Mouse (Mus musculus) layer of hippocampus, postnatal 14 days (tissue): ENCODE measurements around the gene 4930438A08Rik. TPM values are rescaled to one million over a fixed set of nuclear protein-coding genes. Genes with fewer than 3 reads are reported as not detected.
"Not testable (repeated sequence)": the region's sequence is repeated elsewhere in the genome, so short reads cannot be mapped to it uniquely, and the experiment has no call there.

Experiments used
- DNase-seq, 2 experiments: peaks; one replicate each; pipeline ENCODE4 v3.0.0; 2021 to 2022; ENCODE audit warnings: low spot score in 2 of 2, mixed read lengths in 1 of 2
- long read RNA-seq, 2 experiments: library from polyadenylated mRNA; stranded (forward); transcript quantifications; one replicate each; pipeline ENCODE4 v2.0.0; 2021
- total RNA-seq, 2 experiments: library from RNA; stranded (reverse); gene quantifications; 2 replicates each; pipeline ENCODE4 v1.2.3; 2021

The 4930438A08Rik gene
- not detected for total RNA-seq
- long read RNA-seq, experiment 1 = 0 reads
- long read RNA-seq, experiment 2 = 0 reads

DNA sequence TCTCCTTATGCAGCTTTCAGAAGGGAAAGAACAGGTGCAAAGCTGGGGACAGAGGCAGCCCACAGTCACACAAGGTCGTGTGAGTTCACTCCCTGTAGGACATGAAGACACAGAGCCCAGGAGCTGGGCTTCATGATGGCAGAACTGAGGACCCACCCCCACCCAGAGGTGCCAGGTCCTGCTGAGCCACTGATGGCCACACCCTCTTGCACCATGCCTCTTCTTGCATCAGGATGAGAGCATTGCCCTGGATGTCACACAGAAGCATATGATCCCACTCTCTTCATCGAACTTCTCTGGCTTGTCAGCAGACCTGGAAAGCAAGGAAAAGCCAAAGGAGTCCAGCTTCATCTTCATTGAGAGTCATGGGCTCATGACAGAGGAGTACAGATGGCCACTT, at the start of gene 4930438A08Rik:
TSS of gene 4930438A08Rik (plus strand) at position 228 of the 400 bp plus-strand sequence.
- no peak for DNase-seq

GRCm38 (mm10) chr11:58224872-58225271, 49.7 kb upstream of the 4930438A08Rik start:
- not testable (repeated sequence) for DNase-seq

- peak; percentile 49 to 62 for DNase-seq
Measured at GRCm38 (mm10) chr11:58225655-58226054, 48.9 kb upstream of the 4930438A08Rik start.

DNA sequence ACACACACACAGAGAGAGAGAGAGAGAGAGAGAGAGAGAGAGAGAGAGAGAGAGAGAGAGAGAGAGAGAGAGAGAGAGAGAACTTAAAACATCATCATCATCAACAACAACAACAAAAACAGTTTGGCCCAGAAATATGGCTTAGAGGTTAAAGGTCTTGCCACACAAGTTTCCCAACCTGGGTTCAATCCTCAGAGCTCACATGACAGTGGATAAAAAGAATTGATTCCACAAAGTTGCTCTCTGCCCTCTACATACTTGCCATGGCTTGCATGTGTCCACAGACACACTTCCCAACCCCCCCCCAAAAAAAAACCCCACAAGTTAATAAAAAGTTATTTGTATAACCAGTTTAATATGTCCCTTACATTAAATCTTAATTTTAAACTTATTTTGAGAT, 48.2 kb upstream of the 4930438A08Rik start:
- DNase-seq = no peak

DNA sequence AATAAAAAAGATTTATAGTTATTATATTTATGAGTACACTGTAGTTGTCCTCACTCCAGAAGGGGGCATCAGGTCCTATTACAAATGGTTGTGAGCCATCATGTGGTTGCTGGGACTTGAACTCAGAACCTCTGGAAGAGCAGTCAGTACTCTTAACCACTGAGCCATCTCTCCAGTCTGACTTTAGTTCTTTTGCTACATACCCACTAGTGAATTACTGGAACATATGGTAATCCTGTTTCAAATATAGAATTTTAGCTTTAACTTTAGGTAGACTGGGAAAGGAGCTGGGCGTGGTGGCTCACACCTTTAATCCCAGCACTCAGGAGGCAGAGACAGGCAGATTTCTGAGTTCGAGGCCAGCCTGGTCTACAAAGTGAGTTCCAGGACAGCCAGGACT, 46.6 kb upstream of the 4930438A08Rik start:
- not testable (repeated sequence) for DNase-seq

DNA sequence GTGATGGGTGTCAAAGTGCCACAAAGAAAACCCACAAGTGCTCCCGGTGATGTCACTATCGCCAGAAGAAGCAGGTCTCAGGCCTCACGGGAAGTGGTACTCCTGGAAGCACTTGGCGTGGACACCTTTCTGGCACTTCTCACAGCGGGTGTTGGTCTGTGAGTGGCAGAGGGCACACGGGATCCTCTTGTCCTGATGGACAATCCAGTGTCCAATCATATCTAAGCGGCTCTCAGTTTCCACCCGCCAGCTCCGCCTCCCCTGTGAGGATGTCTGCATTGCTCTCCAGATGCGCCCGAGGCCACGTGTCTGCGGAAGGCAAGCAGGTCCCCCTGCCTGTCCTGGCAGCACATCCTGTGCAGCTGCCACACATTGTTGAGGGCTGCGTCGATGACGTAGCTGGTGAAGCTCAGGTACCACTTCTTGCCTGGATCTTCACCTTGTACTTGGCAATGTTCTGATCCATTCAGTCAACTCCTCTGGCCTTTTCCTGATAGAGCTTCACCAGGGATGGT, 44.1 kb upstream of the 4930438A08Rik start:
- no peak for DNase-seq

DNA sequence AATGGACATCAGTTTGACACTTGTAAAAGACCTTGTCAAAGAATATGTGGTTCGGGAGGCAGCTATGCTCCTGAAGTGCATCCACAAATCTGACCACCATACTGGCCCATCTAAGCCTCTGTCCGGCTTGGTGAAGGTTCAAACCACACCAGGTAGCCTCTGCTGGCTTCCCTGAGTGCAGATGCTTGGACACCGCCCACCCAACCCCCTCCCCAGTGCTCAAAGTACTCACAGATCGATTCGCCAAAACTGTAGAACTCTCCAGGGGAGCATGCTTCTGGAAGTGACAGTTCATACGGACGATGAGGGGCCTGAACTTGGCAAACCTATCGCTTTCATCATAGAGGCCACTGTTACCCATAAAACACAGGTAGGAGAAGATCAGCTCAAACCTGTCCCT, 43.4 kb upstream of the 4930438A08Rik start:
- no peak for DNase-seq

- not testable (repeated sequence) for DNase-seq
Measured at GRCm38 (mm10) chr11:58234551-58234950, 40.0 kb upstream of the 4930438A08Rik start.

GRCm38 (mm10) chr11:58235152-58235551, 39.4 kb upstream of the 4930438A08Rik start:
- no peak for DNase-seq

GRCm38 (mm10) chr11:58238840-58239791, 35.5 kb upstream of the 4930438A08Rik start:
- no peak for DNase-seq

- DNase-seq = no peak
Measured at GRCm38 (mm10) chr11:58247294-58247693, 27.3 kb upstream of the 4930438A08Rik start.

GRCm38 (mm10) chr11:58249203-58249981, 25.2 kb upstream of the 4930438A08Rik start:
- no peak for DNase-seq

- DNase-seq = no peak
Measured at GRCm38 (mm10) chr11:58250550-58250949, 24.0 kb upstream of the 4930438A08Rik start.

- no peak for DNase-seq
Measured at GRCm38 (mm10) chr11:58254411-58254810, 20.2 kb upstream of the 4930438A08Rik start.

GRCm38 (mm10) chr11:58257816-58258215, 16.8 kb upstream of the 4930438A08Rik start:
- no peak for DNase-seq

DNA sequence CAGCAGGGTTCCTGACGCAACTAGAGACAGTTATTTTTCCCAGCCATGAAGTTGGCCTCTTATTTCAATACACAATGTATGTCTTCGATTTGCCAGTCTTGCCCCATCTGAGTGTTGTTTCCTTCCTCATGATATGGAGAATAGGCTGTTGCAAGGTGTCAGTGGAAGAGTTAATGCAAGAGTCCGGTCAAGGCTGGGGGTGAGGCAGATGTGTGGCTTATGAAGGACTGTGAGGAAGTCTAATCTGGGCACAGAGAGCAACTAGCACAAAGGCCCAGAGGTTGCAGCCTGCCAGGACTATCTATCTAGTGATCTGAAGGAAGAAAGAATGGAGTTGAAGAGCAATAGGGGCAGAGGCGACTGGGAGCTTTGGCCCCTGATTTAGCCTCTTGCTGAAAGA, 14.4 kb upstream of the 4930438A08Rik start:
- no peak for DNase-seq

DNA sequence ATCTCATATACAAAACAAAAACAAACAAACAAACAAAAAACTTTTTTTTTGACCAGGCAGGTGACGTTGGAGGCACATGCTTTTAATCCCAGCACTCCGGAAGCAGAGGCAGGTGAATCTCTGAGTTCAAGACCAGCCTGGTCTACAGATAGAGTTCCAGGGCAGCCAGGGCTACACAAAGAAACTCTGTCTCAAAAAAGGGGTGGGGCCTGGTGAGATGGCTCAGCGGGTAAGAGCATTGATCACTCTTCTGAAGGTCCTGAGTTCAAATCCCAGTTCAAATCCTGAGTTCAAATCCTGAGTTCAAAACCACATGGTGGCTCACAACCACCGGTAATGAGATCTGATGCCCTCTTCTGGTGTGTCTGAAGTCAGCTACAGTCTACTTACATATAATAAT, 12.8 kb upstream of the 4930438A08Rik start:
- DNase-seq = no peak

DNA sequence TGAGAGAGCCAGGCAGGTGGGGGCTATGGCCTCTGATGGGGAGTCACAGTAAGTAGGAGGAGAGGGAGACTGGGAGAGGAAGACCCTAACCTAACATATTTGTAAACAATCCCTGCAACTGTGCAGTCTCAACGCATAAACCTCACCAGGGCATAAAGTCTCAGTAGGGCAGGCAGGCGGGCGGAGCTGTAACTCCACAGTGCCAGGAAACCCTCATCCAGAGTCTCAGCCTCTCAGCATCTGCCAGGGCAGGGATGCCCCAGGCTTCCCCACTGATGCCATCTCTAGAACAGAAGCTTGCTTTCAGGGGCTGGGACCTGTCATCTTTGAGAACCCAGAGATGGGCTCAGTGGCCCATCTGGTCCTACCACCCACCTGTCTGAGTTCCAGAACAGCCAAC, 12.3 kb upstream of the 4930438A08Rik start:
- DNase-seq = no peak

GRCm38 (mm10) chr11:58263516-58263915, 11.1 kb upstream of the 4930438A08Rik start:
- DNase-seq = no peak

DNA sequence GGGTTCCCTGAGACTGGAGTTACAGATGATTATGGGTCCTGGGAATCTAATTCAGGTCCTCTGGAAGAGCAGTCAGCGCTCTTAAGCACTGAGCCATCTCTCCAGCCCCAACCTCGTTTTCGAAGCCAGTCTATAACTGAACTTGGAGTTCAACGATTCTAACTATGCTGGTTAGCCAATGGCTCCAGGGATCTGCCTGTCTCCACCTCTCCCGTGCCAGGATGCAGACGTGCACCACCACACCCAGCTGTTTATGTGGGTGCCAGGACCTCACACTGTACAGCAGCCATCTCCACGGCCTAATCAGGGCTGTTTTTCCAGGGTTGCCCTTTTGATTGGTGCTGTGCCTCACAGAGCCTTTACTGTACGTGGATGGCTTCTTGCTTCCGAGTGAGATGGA, 10.1 kb upstream of the 4930438A08Rik start:
- DNase-seq = no peak

DNA sequence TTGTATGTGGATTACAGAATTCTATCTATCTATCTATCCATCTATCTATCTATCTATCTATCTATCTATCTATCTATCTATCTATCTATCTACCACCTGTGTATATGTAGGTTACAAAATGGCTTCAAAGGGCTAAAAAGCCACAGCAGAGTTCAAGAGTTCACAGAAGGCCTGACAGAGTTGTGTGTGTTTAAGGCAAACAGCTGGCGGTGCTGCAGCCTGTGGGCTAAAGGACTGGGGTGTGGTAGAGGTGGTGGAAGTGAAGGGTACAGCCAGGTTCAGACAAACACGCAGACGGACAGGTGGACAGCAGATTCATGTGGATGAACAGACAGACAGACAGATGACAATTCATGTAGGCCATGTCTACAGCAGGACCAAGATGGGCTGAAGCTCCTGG, 6.3 kb upstream of the 4930438A08Rik start:
- DNase-seq = no peak

- DNase-seq = no peak
Measured at GRCm38 (mm10) chr11:58275756-58276155, 1.2 kb downstream of the 4930438A08Rik start.
